Mouse (Mus musculus) heart, adult 8-10 months (tissue): ENCODE measurements around the gene Adgrg7. TPM values are rescaled to one million over a fixed set of nuclear protein-coding genes. Genes with fewer than 3 reads are reported as not detected.

Experiments used
- DNase-seq: peaks from one replicate; pipeline ENCODE4 v3.0.0; 2022; ENCODE audit warnings: low spot score
- total RNA-seq, 4 experiments: library from RNA; stranded (reverse); gene quantifications; 2 replicates each; pipeline ENCODE4 v1.2.4; 2022

Gene Adgrg7
- under 1 TPM in 1 of 4 experiments, not detected in 3; 0.08 TPM for total RNA-seq

DNA sequence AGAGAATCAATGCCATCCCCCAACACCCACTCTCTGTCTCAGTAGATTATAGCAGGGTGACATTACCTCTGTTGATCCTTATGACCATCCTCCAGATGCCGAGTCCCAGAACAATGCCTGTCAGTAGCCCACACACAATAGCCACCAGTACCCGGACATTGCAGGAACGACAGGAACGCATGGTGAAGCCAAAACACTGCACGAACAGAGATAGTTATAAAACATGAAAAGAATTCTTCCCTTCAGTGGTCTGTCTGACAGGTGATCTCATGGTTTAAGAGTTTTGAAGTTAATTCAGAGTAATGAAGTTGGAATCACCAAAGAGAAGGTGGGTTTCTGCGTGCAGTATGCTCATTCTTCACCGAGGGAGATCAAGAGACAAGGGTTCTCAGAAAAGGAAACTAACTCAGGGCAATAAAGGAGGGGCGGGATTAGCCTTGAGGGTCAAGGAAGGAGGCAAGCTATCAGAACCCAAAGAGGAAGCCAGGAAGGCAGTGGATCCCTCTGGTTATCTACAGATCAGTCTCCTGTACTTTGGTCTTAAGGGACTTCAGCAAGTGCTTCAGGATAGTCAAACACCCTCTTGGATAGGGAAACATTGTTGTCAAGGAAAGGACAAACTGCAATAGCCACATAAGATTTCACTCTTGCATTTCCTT lies at the start of gene Adgrg7:
TSS of gene Adgrg7 (minus strand) at position 375 of the 659 bp plus-strand sequence.
- DNase-seq, result no peak

- no peak for DNase-seq
Measured at GRCm38 (mm10) chr16:56842988-56843387, 47.3 kb upstream of the Adgrg7 start.

GRCm38 (mm10) chr16:56833312-56833711 lies 37.7 kb upstream of the Adgrg7 start:
- no peak for DNase-seq

DNA sequence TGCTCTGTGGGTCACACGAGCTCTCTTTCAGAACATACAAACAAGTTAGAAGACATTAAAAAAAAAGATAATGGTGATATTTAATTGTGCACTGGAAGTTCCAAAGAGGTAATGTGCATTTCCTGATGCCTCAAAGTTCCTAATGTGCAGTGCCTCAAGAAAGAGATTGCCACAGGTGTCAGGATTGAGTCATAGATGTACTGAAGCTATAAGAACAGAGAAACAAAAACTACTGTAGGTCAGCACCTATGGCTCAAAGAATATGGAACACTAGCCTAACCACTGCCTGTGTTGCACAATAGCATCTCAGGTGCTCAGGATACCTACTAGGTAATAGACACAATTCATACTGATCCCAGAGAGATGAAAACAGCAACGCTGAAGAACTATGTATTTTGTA lies 36.3 kb upstream of the Adgrg7 start:
- DNase-seq, result no peak

GRCm38 (mm10) chr16:56801370-56802109 lies 5.9 kb upstream of the Adgrg7 start:
- no peak for DNase-seq

DNA sequence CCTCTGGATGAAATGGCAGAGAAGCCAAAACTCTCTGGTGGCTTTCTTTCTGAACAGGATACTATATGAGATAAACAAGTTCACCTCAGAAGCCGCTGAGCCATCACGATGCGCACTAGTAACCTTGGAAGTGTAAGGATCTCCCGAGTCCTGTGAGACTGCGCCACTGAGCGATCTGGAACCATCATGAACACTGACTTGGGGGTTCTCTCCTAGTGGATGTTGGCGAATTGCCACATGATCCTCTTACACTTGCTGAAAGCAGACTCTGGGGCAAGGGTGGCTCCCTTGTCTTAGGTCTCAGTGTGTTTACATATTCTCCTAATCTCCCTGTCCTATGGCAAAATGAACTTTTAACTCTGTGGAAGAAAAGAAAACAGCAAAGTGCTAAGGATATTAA lies 5.3 kb upstream of the Adgrg7 start:
- DNase-seq, result no peak

GRCm38 (mm10) chr16:56800469-56800868 lies 4.8 kb upstream of the Adgrg7 start:
- DNase-seq, result peak; percentile 21

GRCm38 (mm10) chr16:56799541-56800029 lies 3.9 kb upstream of the Adgrg7 start:
- no peak for DNase-seq

GRCm38 (mm10) chr16:56798873-56799272 lies 3.2 kb upstream of the Adgrg7 start:
- DNase-seq, result no peak

GRCm38 (mm10) chr16:56794383-56795144 lies 1.1 kb downstream of the Adgrg7 start:
- no peak for DNase-seq

DNA sequence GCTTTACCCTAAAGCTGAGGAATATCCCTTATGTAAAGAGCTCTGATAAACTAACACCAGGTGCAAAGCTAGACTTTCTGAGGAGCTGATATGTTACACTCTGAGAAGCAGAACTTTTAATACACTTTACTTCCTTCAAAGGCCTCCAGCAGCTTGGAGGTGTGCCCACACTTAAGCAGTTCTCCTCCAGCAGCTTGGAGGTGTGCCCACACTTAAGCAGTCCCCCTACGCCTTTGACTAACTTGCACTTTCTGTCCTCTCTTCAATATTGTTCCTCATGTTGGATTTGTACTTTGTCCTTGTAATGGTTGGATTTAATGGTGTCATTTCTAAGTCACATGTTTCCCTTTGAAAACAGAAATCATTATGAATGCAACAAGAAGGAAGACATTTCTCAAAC lies 1.9 kb downstream of the Adgrg7 start:
- DNase-seq, result no peak

DNA sequence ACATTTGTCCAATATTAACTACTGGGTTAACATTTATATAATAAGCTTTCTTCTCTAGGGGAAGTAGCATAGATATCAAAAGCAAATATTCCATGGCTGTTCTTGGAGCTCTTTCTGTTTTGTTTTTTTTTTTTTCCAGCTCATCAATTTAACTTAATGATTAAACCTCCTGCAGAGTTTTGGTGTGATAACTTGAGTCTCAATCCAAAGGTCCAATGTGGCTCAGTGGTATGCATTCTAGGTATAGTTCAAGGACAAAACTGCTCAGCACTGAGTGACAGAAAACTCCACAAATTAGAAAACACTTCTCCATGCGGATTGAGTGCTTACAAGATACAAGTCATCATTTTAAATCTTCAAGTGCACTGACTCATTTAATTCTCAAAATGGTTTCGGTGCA lies 9.7 kb downstream of the Adgrg7 start:
- DNase-seq, result no peak

DNA sequence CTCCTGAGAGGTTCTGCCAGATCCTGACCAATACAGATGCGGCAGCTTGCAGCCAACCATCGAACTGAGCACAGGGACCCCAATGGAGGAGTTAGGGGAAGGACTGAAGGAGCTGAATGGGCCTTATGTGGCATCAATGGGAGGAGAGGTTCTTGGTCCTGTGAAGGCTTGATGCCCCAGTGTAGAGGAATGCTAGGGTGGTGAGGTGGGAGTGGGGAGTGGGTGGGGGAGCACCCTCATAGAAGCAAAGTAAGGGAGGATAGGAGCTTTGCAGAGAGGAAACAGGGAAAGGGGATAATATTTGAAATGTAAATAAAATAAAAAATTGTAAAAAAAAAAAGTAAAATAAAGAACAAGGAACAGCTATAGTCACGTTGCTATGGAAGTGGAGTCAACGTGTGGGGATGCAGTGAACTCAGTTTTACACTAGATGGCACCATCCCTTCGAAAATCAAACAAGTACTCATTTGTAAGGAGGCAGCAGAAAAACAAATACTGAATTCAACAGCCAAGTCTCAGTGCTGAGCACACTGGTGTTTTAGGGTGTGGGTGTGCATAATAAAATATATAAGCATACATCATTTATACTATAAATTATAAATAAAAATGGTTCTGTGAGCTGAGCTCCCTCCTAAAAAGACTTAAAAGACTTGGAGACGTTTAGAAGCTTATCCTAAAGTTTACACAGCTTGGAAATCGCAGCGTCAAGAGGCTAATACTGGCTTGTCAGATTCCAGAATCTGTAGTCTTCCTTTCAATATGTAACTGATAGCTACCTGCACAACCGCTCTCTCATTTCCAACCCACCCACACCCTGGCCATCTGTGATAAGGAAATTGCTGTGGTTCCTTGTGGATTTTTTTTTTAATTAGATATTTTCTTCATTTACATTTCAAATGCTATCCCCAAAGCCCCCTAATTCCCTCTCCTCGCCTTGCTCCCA lies 24.2 kb downstream of the Adgrg7 start:
- DNase-seq, result peak; percentile 35

DNA sequence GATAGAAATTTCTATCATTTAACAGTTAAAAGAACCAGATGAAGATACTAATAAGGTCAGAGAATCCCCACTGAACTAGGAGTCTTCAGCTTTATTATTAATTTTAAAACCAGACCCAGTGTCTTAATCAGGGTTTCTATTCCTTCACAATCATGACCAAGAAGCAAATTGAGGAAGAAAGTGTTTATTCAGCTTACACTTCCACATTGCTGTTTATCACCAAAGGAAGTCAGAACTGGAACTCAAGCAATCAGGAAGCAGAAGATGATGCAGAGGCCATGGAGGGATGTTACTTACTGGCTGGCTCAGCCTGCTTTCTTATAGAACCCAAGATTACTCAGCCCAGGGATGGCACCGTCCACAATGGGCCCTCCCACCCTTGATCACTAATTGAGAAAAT lies 66.6 kb downstream of the Adgrg7 start:
- DNase-seq, result no peak

DNA sequence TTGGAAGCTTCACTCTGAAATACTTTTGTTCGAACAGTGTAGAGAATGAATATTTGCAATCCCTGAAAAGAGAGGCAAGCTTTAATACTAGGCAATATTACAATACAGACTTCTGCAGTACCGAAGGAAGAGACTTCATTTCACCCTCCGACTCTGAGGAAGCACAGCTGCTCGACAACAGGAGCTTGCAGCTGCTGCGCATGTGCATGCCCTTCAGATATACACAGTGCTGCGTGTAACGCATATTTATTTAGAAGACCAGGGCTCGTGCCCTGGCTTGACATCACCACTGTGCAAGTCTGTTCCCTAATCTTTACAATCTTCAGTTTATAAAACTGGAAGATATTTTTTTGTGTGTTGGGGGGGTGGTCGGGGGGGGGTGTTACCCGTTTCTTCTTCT lies 70.7 kb downstream of the Adgrg7 start:
- DNase-seq, result no peak

DNA sequence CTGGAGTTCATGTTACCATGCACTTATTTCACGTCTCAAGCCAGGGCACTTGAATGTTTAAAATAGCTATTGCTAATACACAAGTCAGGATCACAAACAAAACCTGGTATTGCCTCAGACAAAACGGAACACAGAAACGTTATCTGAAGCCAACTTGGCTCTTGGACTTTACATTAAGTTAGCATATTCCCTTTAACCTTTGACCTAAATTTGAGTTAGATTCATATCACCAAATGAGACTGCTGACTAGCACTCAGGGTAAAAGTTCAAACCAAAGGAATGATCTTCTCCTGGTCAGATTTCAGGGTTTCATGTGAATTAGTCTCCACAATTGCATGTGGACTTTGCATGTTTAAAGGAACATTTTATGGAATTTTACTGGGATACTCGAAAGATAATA lies 73.3 kb downstream of the Adgrg7 start:
- no peak for DNase-seq

GRCm38 (mm10) chr16:56719031-56719430 lies 76.6 kb downstream of the Adgrg7 start:
- DNase-seq, result no peak

GRCm38 (mm10) chr16:56717224-56718200 lies 78.1 kb downstream of the Adgrg7 start, which contains the start of gene Tfg:
Gene Tfg, minus strand, starts transcription at chr16:56717450.
- DNase-seq, result peak; percentile 99

DNA sequence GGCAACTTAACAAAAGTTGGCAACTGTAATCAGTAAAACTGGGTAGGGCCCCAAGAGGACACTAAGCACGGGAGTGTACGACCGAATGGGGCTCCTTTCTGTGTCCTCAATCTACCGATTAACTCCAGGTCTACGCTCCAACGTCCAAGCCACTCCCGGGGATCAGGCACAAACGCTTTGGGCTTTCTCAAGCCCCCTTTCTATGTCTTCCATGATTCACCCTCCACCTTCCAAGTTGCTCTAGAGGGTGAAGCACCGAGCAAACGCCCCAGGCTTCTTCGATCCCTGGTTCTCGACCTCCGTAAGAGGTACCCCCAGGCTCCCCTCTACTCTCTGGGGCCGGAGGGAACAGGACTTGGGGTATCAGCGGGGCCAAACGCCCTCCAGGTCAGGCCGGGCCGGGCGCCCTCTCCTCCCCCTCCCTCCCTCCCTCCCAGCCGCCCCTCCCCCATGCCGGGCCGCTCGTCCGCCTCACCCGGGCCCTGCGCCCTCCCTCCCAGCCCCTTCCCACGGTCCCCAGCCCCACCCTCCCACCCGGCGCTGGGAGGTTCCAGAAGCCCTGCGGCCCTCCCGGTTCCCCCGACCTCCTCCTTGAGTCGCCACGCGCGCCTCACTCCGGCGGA lies 79.0 kb downstream of the Adgrg7 start:
- peak; percentile 16 for DNase-seq
